ENCODE assay signal across 10 mouse cellular contexts in the genomic region with DNA sequence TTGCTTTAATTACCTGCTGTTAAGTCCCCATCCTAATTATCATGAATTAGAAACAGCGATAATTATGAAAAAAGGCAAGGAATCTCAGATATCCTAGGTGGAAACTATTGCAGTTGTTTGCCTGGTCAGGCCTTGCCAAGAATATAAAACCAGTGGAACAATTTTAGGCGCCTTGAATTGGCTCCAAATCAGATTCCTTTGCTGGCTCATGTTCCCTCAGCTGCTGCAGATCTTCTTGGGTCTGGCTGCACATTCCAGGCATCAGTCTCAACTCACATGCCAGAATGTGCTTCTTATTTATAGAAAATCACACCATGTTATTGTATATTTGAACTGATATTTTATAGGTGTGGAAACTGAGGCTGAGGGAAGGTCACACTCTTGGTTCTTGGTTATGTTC.
DNase-seq lines count a peak whose midpoint lies in the region; ATAC-seq lines count a peak whose summit lies in the region.
"Had no signal": no experiment of that assay in that cellular context is flagged by ENCODE, and none has a peak within 500 bp of the region (broad histone marks: within the 10 kb centered on the region; RNA-seq: fewer than 3 reads in every experiment).

No protein-coding gene starts in this region.

- H3K4me3 ChIP-seq in heart, embryonic 10.5 days = no peak overlapping the region
- no peak overlapping the region for H3K4me3 ChIP-seq in embryonic facial prominence, embryonic 14.5 days (ENCODE audit: low read depth, low read length)
- H3K4me3 ChIP-seq in lung, embryonic 16.5 days (ENCODE audit: low read length) = no peak overlapping the region
- H3K4me3 ChIP-seq in hindbrain, embryonic 11.5 days (ENCODE audit: low read depth, low read length) = no peak overlapping the region
- H3K4me3 ChIP-seq in intestine, embryonic 16.5 days (ENCODE audit: low read length) = no peak overlapping the region

- H3K27me3 ChIP-seq in heart, embryonic 10.5 days (ENCODE audit: insufficient read depth, poor library complexity, severe bottlenecking) = no peaks in the 10 kb centered on the region
- no peaks in the 10 kb centered on the region for H3K27me3 ChIP-seq in embryonic facial prominence, embryonic 14.5 days (replicated peaks; ENCODE audit: control insufficient read depth, insufficient read depth, low read length)
- no peaks in the 10 kb centered on the region for H3K27me3 ChIP-seq in lung, embryonic 16.5 days (ENCODE audit: control insufficient read depth, insufficient read depth, low read depth, low read length)
- H3K27me3 ChIP-seq in hindbrain, embryonic 11.5 days (ENCODE audit: control insufficient read depth, insufficient read depth, low read length) = no peaks in the 10 kb centered on the region
- no peaks in the 10 kb centered on the region for H3K27me3 ChIP-seq in intestine, embryonic 16.5 days (replicated peaks; ENCODE audit: control insufficient read depth, insufficient read depth, low read length)

- DNase-seq in heart, adult 18-20 months = peak; percentile 67 to 78
- DNase-seq in heart, embryonic 10.5 days (ENCODE audit: low spot score) = no peak
- DNase-seq in embryonic facial prominence, embryonic 14.5 days (ENCODE audit: low spot score) = peak; percentile 89
- peak; percentile 19 to 57 for DNase-seq in heart, postnatal 14 days
- no peak for DNase-seq in hindbrain, embryonic 11.5 days (ENCODE audit: low spot score)
- DNase-seq in spleen, postnatal 36 days (ENCODE audit: low spot score in 2 of 2) = no peak

- 92% methylated on average over 2 of the region's 2 CpGs for WGBS in heart, embryonic 10.5 days
- WGBS in embryonic facial prominence, embryonic 14.5 days = 31% methylated on average over 2 of the region's 2 CpGs
- 55% methylated on average over 2 of the region's 2 CpGs for WGBS in lung, embryonic 16.5 days
- 86% methylated on average over 2 of the region's 2 CpGs for WGBS in hindbrain, embryonic 11.5 days
- 70% methylated on average over 2 of the region's 2 CpGs for WGBS in intestine, embryonic 16.5 days

- ATAC-seq in embryonic facial prominence, embryonic 14.5 days (ENCODE audit: low read depth) = peak; percentile 68; the same call in 1 of the 2 replicates
- ATAC-seq in lung, embryonic 16.5 days (ENCODE audit: low read depth) = peak; percentile 67; the same call in 1 of the 2 replicates
- no peak for ATAC-seq in hindbrain, embryonic 11.5 days (ENCODE audit: low FRiP score)
- ATAC-seq in intestine, embryonic 16.5 days = no peak

- H3K9me3 ChIP-seq in heart, embryonic 10.5 days = no peaks in the 10 kb centered on the region
- H3K9me3 ChIP-seq in embryonic facial prominence, embryonic 14.5 days (ENCODE audit: control insufficient read depth, low read length) = no peaks in the 10 kb centered on the region
- no peaks in the 10 kb centered on the region for H3K9me3 ChIP-seq in lung, embryonic 16.5 days (ENCODE audit: control insufficient read depth, low read length)
- no peaks in the 10 kb centered on the region for H3K9me3 ChIP-seq in hindbrain, embryonic 11.5 days (ENCODE audit: control insufficient read depth, low read length)
- H3K9me3 ChIP-seq in intestine, embryonic 16.5 days (ENCODE audit: control insufficient read depth, low read length) = no peaks in the 10 kb centered on the region
- H3K9me3 ChIP-seq: G1E had no signal

- peaks cover 9% of the 10 kb centered on the region for H3K4me1 ChIP-seq in heart, embryonic 10.5 days
- H3K4me1 ChIP-seq in embryonic facial prominence, embryonic 14.5 days (ENCODE audit: control insufficient read depth, insufficient read depth, low read length) = peaks cover 9% of the 10 kb centered on the region
- H3K4me1 ChIP-seq in lung, embryonic 16.5 days (replicated peaks; ENCODE audit: control insufficient read depth, insufficient read depth, low read length) = peaks cover 14% of the 10 kb centered on the region
- H3K4me1 ChIP-seq in hindbrain, embryonic 11.5 days (replicated peaks; ENCODE audit: control insufficient read depth, insufficient read depth, low read length) = no peaks in the 10 kb centered on the region
- H3K4me1 ChIP-seq in intestine, embryonic 16.5 days (ENCODE audit: control insufficient read depth, insufficient read depth, low read length) = peaks cover 6% of the 10 kb centered on the region; the same call in 1 of the 2 replicates

- no peak overlapping the region for H3K9ac ChIP-seq in embryonic facial prominence, embryonic 14.5 days (ENCODE audit: low read depth, low read length)
- H3K9ac ChIP-seq in lung, embryonic 16.5 days (ENCODE audit: low read length) = no peak overlapping the region
- H3K9ac ChIP-seq in hindbrain, embryonic 11.5 days (ENCODE audit: low read depth, low read length) = no peak overlapping the region
- no peak overlapping the region for H3K9ac ChIP-seq in intestine, embryonic 16.5 days (ENCODE audit: low read depth, low read length)

- no peaks in the 10 kb centered on the region for H3K36me3 ChIP-seq in heart, embryonic 10.5 days
- no peaks in the 10 kb centered on the region for H3K36me3 ChIP-seq in embryonic facial prominence, embryonic 14.5 days (ENCODE audit: control insufficient read depth, insufficient read depth, low read length)
- H3K36me3 ChIP-seq in lung, embryonic 16.5 days (ENCODE audit: control insufficient read depth, insufficient read depth, low read length) = no peaks in the 10 kb centered on the region
- H3K36me3 ChIP-seq in hindbrain, embryonic 11.5 days (ENCODE audit: control insufficient read depth, insufficient read depth, low read length) = no peaks in the 10 kb centered on the region
- no peaks in the 10 kb centered on the region for H3K36me3 ChIP-seq in intestine, embryonic 16.5 days (ENCODE audit: control insufficient read depth, insufficient read depth, low read length)
- H3K36me3 ChIP-seq: G1E had no signal

- H3K4me2 ChIP-seq in embryonic facial prominence, embryonic 14.5 days (ENCODE audit: low read depth, low read length) = no peak overlapping the region
- no peak overlapping the region for H3K4me2 ChIP-seq in lung, embryonic 16.5 days (ENCODE audit: low read depth, low read length)
- H3K4me2 ChIP-seq in hindbrain, embryonic 11.5 days (replicated peaks; ENCODE audit: low read depth, low read length) = no peak overlapping the region
- H3K4me2 ChIP-seq in intestine, embryonic 16.5 days (ENCODE audit: low read depth, low read length) = no peak overlapping the region

- intact Hi-C loops in heart, postnatal 14 days (cut with DNase I) = no loop called here

- H3K27ac ChIP-seq in heart, embryonic 10.5 days = no peak overlapping the region
- H3K27ac ChIP-seq in embryonic facial prominence, embryonic 14.5 days (replicated peaks; ENCODE audit: low read depth, low read length) = peak overlapping the region; percentile 61
- no peak overlapping the region for H3K27ac ChIP-seq in lung, embryonic 16.5 days (ENCODE audit: low read length)
- H3K27ac ChIP-seq in hindbrain, embryonic 11.5 days (ENCODE audit: low read depth, low read length) = no peak overlapping the region
- H3K27ac ChIP-seq in intestine, embryonic 16.5 days (ENCODE audit: low read length) = no peak overlapping the region
- H3K27ac ChIP-seq: macrophage had no signal

Comparison
In these comparisons a context has a peak if more than half of its experiments do, and no peak if none do; other contexts are left out.
1. DNase-seq: peak in heart, adult 18-20 months (2 of 2), embryonic facial prominence, embryonic 14.5 days (single experiment) and heart, postnatal 14 days (2 of 2); none in heart, embryonic 10.5 days (single experiment), hindbrain, embryonic 11.5 days (single experiment) and spleen, postnatal 36 days (0 of 2).
2. ATAC-seq: peak in embryonic facial prominence, embryonic 14.5 days (single experiment) and lung, embryonic 16.5 days (single experiment); none in hindbrain, embryonic 11.5 days (single experiment) and intestine, embryonic 16.5 days (single experiment).